Mouse (Mus musculus) heart, postnatal 36 days (tissue): ENCODE measurements at regions not wholly inside any gene's neighbourhood (a gene's known extent, or its start where the extent isn't known, plus 50 kb on each side); places are given as distances from the start of the nearest gene placed in this dataset.

Experiments used
- DNase-seq, 2 experiments: peaks; one replicate each; pipeline ENCODE4 v3.0.0; 2021 to 2022
- intact Hi-C: fragments of 180-260 bp; cut with DNase I; formaldehyde crosslinking; loops from one replicate; pipeline ENCODE4 v1.15.1; 2025

- no peak for DNase-seq
- intact Hi-C loops = no loop called here
Observed at GRCm38 (mm10) chr15:63218393-63219060, 626.5 kb downstream of the Gsdmc2 start.

- intact Hi-C loops = no loop called here
- DNase-seq = no peak
Observed at GRCm38 (mm10) chr15:63205150-63205549, 639.8 kb downstream of the Gsdmc2 start.

- intact Hi-C loops = no loop called here
- DNase-seq = no peak
Observed at GRCm38 (mm10) chr15:63195031-63195430, 649.9 kb downstream of the Gsdmc2 start.

DNA sequence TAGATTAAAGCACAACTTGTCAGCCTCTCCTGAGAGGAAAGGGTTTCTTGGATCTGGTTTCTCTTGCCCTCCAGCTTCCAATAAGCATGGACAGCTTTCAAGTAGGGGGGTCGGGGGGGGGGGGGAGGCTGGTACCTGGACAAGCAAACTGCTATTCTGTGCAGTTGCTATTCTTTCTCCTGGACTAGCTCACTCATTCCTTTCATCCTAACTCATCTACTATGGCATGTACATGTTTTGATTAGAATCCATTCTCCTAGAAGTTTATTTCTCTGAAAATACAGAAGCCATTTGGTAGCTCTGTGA, 650.5 kb downstream of the Gsdmc2 start:
- intact Hi-C loops = no loop called here
- DNase-seq = no peak

- DNase-seq = no peak
- intact Hi-C loops = no loop called here
Observed at GRCm38 (mm10) chr15:63193617-63194491, 651.1 kb downstream of the Gsdmc2 start.

GRCm38 (mm10) chr15:63191731-63192130, 653.2 kb downstream of the Gsdmc2 start:
- intact Hi-C loops = no loop called here
- DNase-seq = no peak

GRCm38 (mm10) chr15:63190086-63190485, 654.9 kb downstream of the Gsdmc2 start:
- intact Hi-C loops = no loop called here
- DNase-seq = no peak

- no peak for DNase-seq
Observed at GRCm38 (mm10) chr15:63171003-63171402, 674.0 kb downstream of the Gsdmc2 start.

GRCm38 (mm10) chr15:63170171-63170570, 674.8 kb downstream of the Gsdmc2 start:
- intact Hi-C loops = no loop called here
- DNase-seq = no peak

More at GRCm38 (mm10) chr15:63171003-63171402, 674.0 kb downstream of the Gsdmc2 start:
- intact Hi-C loops = no loop called here

- intact Hi-C loops = no loop called here
- no peak for DNase-seq
Observed at GRCm38 (mm10) chr15:63166411-63166810, 678.6 kb downstream of the Gsdmc2 start.

- DNase-seq = no peak
- intact Hi-C loops = no loop called here
Observed at GRCm38 (mm10) chr15:63163550-63164279, 681.3 kb downstream of the Gsdmc2 start.

- DNase-seq = no peak
- intact Hi-C loops = no loop called here
Observed at GRCm38 (mm10) chr15:63162881-63163549, 682.0 kb downstream of the Gsdmc2 start.

DNA sequence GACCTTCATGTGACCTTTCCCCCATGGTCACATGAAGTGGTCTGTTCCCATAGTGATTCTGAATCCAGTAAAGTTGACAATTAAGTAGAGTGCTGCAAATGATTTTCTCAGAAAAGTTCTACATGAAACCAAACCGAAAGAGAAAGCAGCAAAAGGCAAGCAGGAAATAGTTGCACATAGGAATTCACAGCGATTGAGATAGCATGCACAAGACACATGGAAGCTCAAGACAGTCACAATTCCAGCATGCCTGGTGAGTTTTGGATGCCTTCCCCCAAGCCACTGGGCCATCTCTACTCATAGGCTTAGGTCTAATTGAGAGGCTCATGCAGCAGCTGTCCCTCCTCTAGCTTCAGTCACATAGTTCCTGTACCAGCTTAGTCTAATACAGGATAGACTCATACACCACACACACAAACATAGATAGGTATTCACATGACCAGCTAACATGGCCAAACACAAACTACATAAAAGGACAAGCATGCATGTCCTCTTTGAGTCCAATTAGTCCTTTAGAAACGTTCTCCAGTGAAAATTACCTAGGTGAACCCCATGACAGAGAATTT, 721.8 kb downstream of the Gsdmc2 start:
- intact Hi-C loops = no loop called here
- DNase-seq = no peak

- peak in 1 of 2 experiments; percentile 12 for DNase-seq
- intact Hi-C loops = loop anchor here (10.0 kb wide), 1 partner anchor 1958 kb away; no protein-coding TSS in a partner anchor
Observed at GRCm38 (mm10) chr15:63112918-63113317, 732.1 kb downstream of the Gsdmc2 start.

DNA sequence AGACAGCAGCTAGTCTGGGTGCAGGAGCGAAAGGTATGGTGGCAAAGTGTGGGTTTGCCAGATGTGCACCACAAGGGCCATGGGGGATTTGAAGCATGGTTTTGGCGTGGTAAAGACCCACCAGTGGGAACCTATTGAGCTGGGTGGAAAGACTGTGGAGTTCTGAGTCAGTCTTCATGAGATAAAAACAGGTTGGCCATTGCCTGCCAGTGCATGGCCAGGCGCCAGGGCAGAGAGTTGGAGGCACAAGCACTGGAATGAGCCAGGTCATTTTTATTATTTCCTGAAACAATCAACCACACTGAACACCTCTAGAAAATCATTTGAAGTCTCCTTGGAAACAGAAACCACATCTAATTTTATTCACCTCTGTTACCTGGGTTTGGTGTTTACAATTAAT, 744.9 kb downstream of the Gsdmc2 start:
- peak; percentile 10 to 36 for DNase-seq
- intact Hi-C loops = no loop called here

DNA sequence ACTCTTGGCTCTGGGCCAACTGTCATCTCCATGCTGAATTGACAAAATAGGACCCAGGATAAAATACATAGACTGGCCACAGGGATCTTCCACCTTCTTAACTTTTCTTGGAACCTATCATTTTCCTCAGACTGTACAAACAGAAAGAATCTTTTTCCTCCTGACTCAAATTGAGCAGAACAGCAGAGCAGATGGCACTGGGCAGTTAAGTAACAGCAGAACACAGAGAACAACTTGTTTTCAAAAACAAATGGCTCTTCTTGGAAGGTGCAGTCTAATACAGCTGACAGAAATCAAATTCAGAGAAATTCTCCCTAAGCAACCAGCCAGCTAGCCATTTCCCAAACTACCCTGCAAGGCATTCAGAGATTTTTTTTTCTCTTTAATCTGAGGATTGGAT, 763.0 kb downstream of the Gsdmc2 start:
- intact Hi-C loops = no loop called here
- DNase-seq = peak in 1 of 2 experiments; percentile 6

DNA sequence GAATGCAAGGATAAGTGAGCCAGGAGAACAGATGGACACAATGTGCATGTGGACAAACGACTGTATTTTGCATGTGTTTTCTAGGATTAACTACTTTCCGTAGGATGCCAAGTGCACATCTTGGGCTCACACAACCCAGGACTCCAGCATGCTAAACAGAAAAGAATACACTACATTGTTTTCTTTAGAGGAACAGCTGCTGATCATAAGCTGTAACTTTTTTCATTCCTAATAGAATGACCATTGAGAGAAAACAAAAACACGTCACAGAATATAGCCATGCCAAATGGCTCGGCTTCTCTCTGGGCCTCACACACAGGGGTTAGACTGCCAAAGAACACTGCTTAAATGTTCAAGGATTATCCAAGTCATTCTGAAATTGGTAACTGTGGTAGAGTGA, 765.2 kb downstream of the Gsdmc2 start:
- intact Hi-C loops = no loop called here
- DNase-seq = peak; percentile 31 to 33

DNA sequence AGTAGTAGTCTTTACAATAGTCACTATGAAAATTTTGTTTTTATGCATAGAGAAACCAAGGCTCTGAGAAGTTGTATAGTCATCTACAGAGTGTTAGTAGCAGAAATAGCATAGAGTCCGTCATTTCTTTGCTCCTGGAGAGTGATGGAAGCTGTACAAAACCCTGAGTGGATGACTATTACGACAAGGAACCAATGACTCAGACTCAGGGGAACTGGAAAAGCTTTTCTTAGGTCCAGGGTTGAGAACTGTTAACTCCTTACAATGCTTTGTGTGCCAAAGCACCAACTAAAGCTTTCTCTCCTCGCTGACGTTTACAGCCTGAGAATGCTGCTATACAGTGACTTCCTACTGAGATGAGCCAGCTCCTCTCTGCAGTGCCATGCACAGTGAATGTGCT, 773.1 kb downstream of the Gsdmc2 start:
- intact Hi-C loops = no loop called here
- no peak for DNase-seq

DNA sequence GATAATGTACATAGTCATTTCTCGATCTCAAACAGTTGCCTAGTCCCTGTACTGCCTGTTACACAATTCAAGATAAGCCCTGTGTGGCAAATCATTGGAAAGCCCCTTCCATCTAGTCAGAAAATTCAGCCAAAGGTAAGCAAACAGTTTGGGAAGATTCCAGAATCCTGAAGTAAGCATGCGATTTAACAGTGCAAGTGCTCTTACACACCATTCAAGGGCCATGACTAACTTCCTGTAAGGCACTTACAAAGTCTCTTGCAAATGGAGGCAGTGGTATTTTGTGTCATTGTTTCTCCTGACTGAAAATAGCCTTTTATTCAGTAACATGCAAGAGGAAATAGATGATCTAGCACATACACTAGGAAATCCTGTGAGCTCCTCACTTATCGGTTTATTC, 777.9 kb downstream of the Gsdmc2 start:
- intact Hi-C loops = no loop called here
- DNase-seq = no peak

- DNase-seq = peak in 1 of 2 experiments; percentile 10
- intact Hi-C loops = no loop called here
Observed at GRCm38 (mm10) chr15:63066020-63066439, 778.9 kb downstream of the Gsdmc2 start.
